Mouse (Mus musculus) intestine, embryonic 15.5 days (tissue): ENCODE data around the gene Map3k9. TPM values are rescaled to one million over a fixed set of nuclear protein-coding genes. Genes with fewer than 3 reads are reported as not detected.

ENCODE experiments used
- ATAC-seq: fragments of 200-750 bp; cut with Nextera tagmentation; 2 replicates; pipeline ENCODE4 v1.8.0; 2017; ENCODE audit warnings: moderate TSS enrichment, moderate library complexity
- H3K27ac ChIP-seq: fragments of 300-500 bp; sonication (generic); 2 replicates; pipeline ENCODE4 v1.5.1; 2015; ENCODE audit warnings: mild to moderate bottlenecking, inconsistent platforms
- H3K27me3 ChIP-seq: fragments of 300-500 bp; sonication (generic); replicated peaks from 2 replicates; pipeline ENCODE4 v1.6.1; 2015; ENCODE audit warnings: inconsistent platforms
- H3K36me3 ChIP-seq: fragments of 300-500 bp; sonication (generic); 2 replicates; pipeline ENCODE4 v1.6.1; 2015; ENCODE audit warnings: inconsistent platforms
- H3K4me1 ChIP-seq: fragments of 300-500 bp; sonication (generic); replicated peaks from 2 replicates; pipeline ENCODE4 v1.6.1; 2015; ENCODE audit warnings: inconsistent platforms
- H3K4me2 ChIP-seq: fragments of 300-500 bp; sonication (generic); replicated peaks from 2 replicates; pipeline ENCODE4 v1.6.1; 2015; ENCODE audit warnings: mild to moderate bottlenecking, inconsistent platforms
- H3K4me3 ChIP-seq: fragments of 300-500 bp; sonication (generic); replicated peaks from 2 replicates; pipeline ENCODE4 v1.5.1; 2015; ENCODE audit warnings: inconsistent platforms
- H3K9ac ChIP-seq: fragments of 300-500 bp; sonication (generic); 2 replicates; pipeline ENCODE4 v1.6.1; 2015; ENCODE audit warnings: inconsistent platforms
- H3K9me3 ChIP-seq: fragments of 300-500 bp; sonication (generic); 2 replicates; pipeline ENCODE4 v1.6.1; 2016; ENCODE audit warnings: inconsistent platforms
- WGBS: fragments of 180-500 bp; shearing (Covaris S2); methylation state at CpG from one replicate; pipeline ENCODE4 v1.1.7; 2015; 5-methylcytosine and 5-hydroxymethylcytosine counted together
- polyA plus RNA-seq: library from polyadenylated mRNA; unstranded; fragments of >200 nt; fragmentation: Nextera tagmentation; extraction: Ambion mirVana; gene quantifications from 2 replicates; pipeline ENCODE4 v1.2.1, GENCODE M21; 2015

Gene Map3k9
- polyA plus RNA-seq, 1 experiment from 2014 or later, result 2.4 TPM

GRCm38 (mm10) chr12:81806759-81807528, 26.0 kb upstream of the Map3k9 start:
- H3K4me1 ChIP-seq, result peaks cover 16% of the 10 kb centered on the region
- ATAC-seq, result peak; percentile 80
- WGBS, result 10% methylated on average over 17 of the region's 17 CpGs
- peak overlapping the region; percentile 32; the same call in 1 of the 2 replicates for H3K9ac ChIP-seq
- H3K9me3 ChIP-seq, result no peaks in the 10 kb centered on the region
- H3K4me2 ChIP-seq, result peak overlapping the region; percentile 78
- no peaks in the 10 kb centered on the region for H3K27me3 ChIP-seq
- H3K36me3 ChIP-seq, result no peaks in the 10 kb centered on the region
- no peak overlapping the region for H3K27ac ChIP-seq
- peak overlapping the region; percentile 32 for H3K4me3 ChIP-seq

- no peaks in the 10 kb centered on the region for H3K9me3 ChIP-seq
- WGBS, result 90% methylated on average over 5 of the region's 5 CpGs
- peaks cover 16% of the 10 kb centered on the region for H3K4me1 ChIP-seq
- no peaks in the 10 kb centered on the region for H3K27me3 ChIP-seq
- H3K36me3 ChIP-seq, result no peaks in the 10 kb centered on the region
- H3K4me3 ChIP-seq, result no peak overlapping the region
- H3K4me2 ChIP-seq, result no peak overlapping the region
- H3K9ac ChIP-seq, result no peak overlapping the region
- H3K27ac ChIP-seq, result no peak overlapping the region
- ATAC-seq, result no peak
Measured at GRCm38 (mm10) chr12:81806114-81806513, 25.1 kb upstream of the Map3k9 start.

GRCm38 (mm10) chr12:81803803-81804202, 22.8 kb upstream of the Map3k9 start:
- Histone ChIP-seq H3K4me3 (no peak overlapping the region), H3K9ac (no peak overlapping the region), H3K4me2 (no peak overlapping the region), H3K4me1 (peaks cover 16% of the 10 kb centered on the region), H3K27ac (no peak overlapping the region), H3K9me3 (no peaks in the 10 kb centered on the region), H3K36me3 (no peaks in the 10 kb centered on the region), H3K27me3 (no peaks in the 10 kb centered on the region)
- ATAC-seq, result no peak
- 39% methylated on average over 7 of the region's 7 CpGs for WGBS

- no peak for ATAC-seq
- Histone ChIP-seq H3K9ac (no peak overlapping the region), H3K9me3 (no peaks in the 10 kb centered on the region), H3K27ac (no peak overlapping the region), H3K4me2 (no peak overlapping the region), H3K36me3 (no peaks in the 10 kb centered on the region), H3K4me1 (peaks cover 15% of the 10 kb centered on the region), H3K4me3 (no peak overlapping the region), H3K27me3 (no peaks in the 10 kb centered on the region)
- WGBS, result 97% methylated on average over 3 of the region's 3 CpGs
Measured at GRCm38 (mm10) chr12:81803016-81803415, 22.0 kb upstream of the Map3k9 start.

GRCm38 (mm10) chr12:81801134-81801533, 20.2 kb upstream of the Map3k9 start:
- no peaks in the 10 kb centered on the region for H3K9me3 ChIP-seq
- WGBS, result 71% methylated on average over 9 of the region's 9 CpGs
- ATAC-seq, result no peak
- H3K4me2 ChIP-seq, result no peak overlapping the region
- H3K9ac ChIP-seq, result no peak overlapping the region
- H3K4me3 ChIP-seq, result no peak overlapping the region
- H3K4me1 ChIP-seq, result no peaks in the 10 kb centered on the region
- no peaks in the 10 kb centered on the region for H3K36me3 ChIP-seq
- H3K27ac ChIP-seq, result no peak overlapping the region
- H3K27me3 ChIP-seq, result no peaks in the 10 kb centered on the region

GRCm38 (mm10) chr12:81796541-81796940, 15.6 kb upstream of the Map3k9 start:
- Histone ChIP-seq H3K36me3 (no peaks in the 10 kb centered on the region), H3K27ac (no peak overlapping the region), H3K9ac (no peak overlapping the region), H3K9me3 (no peaks in the 10 kb centered on the region), H3K27me3 (no peaks in the 10 kb centered on the region), H3K4me3 (no peak overlapping the region), H3K4me2 (no peak overlapping the region), H3K4me1 (no peaks in the 10 kb centered on the region)
- ATAC-seq, result 0 out of 2 replicates have a peak, but pooled peaks have one; percentile 41
- WGBS, result 7% methylated on average over 7 of the region's 7 CpGs

GRCm38 (mm10) chr12:81792511-81793218, 11.7 kb upstream of the Map3k9 start:
- no peak for ATAC-seq
- 60% methylated on average over 6 of the region's 6 CpGs for WGBS
- no peaks in the 10 kb centered on the region for H3K36me3 ChIP-seq
- H3K27ac ChIP-seq, result no peak overlapping the region
- H3K27me3 ChIP-seq, result no peaks in the 10 kb centered on the region
- H3K9me3 ChIP-seq, result no peaks in the 10 kb centered on the region
- no peak overlapping the region for H3K9ac ChIP-seq
- no peak overlapping the region for H3K4me2 ChIP-seq
- H3K4me3 ChIP-seq, result no peak overlapping the region
- H3K4me1 ChIP-seq, result no peaks in the 10 kb centered on the region

GRCm38 (mm10) chr12:81789499-81789898, 8.5 kb upstream of the Map3k9 start:
- H3K4me3 ChIP-seq, result no peak overlapping the region
- ATAC-seq, result no peak
- H3K27me3 ChIP-seq, result no peaks in the 10 kb centered on the region
- WGBS, result 55% methylated on average over 2 of the region's 2 CpGs
- H3K4me2 ChIP-seq, result no peak overlapping the region
- H3K9me3 ChIP-seq, result no peaks in the 10 kb centered on the region
- no peak overlapping the region for H3K27ac ChIP-seq
- no peak overlapping the region for H3K9ac ChIP-seq
- H3K36me3 ChIP-seq, result no peaks in the 10 kb centered on the region
- H3K4me1 ChIP-seq, result no peaks in the 10 kb centered on the region

GRCm38 (mm10) chr12:81788672-81789084, 7.7 kb upstream of the Map3k9 start:
- Histone ChIP-seq H3K9ac (no peak overlapping the region), H3K4me3 (no peak overlapping the region), H3K9me3 (no peaks in the 10 kb centered on the region), H3K4me2 (0 out of 2 replicates have a peak overlapping the region, but pooled peaks have one; percentile 17), H3K27me3 (no peaks in the 10 kb centered on the region), H3K4me1 (no peaks in the 10 kb centered on the region), H3K27ac (no peak overlapping the region), H3K36me3 (no peaks in the 10 kb centered on the region)
- WGBS, result 3% methylated on average over 9 of the region's 9 CpGs
- peak; percentile 49 for ATAC-seq

GRCm38 (mm10) chr12:81787262-81787661, 6.3 kb upstream of the Map3k9 start:
- no peak for ATAC-seq
- Histone ChIP-seq H3K4me2 (no peak overlapping the region), H3K27ac (no peak overlapping the region), H3K4me3 (no peak overlapping the region), H3K4me1 (no peaks in the 10 kb centered on the region), H3K36me3 (no peaks in the 10 kb centered on the region), H3K27me3 (peaks cover 4% of the 10 kb centered on the region; the same call in 1 of the 2 replicates), H3K9ac (no peak overlapping the region), H3K9me3 (no peaks in the 10 kb centered on the region)
- 49% methylated on average over 12 of the region's 12 CpGs for WGBS

GRCm38 (mm10) chr12:81783301-81783700, 2.3 kb upstream of the Map3k9 start:
- 65% methylated on average over 4 of the region's 4 CpGs for WGBS
- H3K4me2 ChIP-seq, result no peak overlapping the region
- H3K4me1 ChIP-seq, result peaks cover 6% of the 10 kb centered on the region
- peaks cover 9% of the 10 kb centered on the region for H3K27me3 ChIP-seq
- H3K36me3 ChIP-seq, result no peaks in the 10 kb centered on the region
- ATAC-seq, result no peak
- H3K9me3 ChIP-seq, result no peaks in the 10 kb centered on the region
- H3K9ac ChIP-seq, result no peak overlapping the region
- H3K27ac ChIP-seq, result no peak overlapping the region
- no peak overlapping the region for H3K4me3 ChIP-seq

- ATAC-seq, result no peak
- Histone ChIP-seq H3K27me3 (peaks cover 9% of the 10 kb centered on the region), H3K4me1 (peaks cover 6% of the 10 kb centered on the region)
Measured at GRCm38 (mm10) chr12:81782606-81783005, 1.6 kb upstream of the Map3k9 start.

More at GRCm38 (mm10) chr12:81782606-81783005, 1.6 kb upstream of the Map3k9 start:
- Histone ChIP-seq H3K4me3 (no peak overlapping the region), H3K27ac (no peak overlapping the region), H3K36me3 (no peaks in the 10 kb centered on the region), H3K9me3 (no peaks in the 10 kb centered on the region), H3K4me2 (no peak overlapping the region), H3K9ac (no peak overlapping the region)
- WGBS, result 78% methylated on average over 6 of the region's 6 CpGs
